Mouse (Mus musculus) hindbrain, embryonic 14.5 days (tissue): Measurements from ENCODE around the gene Ppan. TPM values are rescaled to one million over a fixed set of nuclear protein-coding genes. Genes with fewer than 3 reads are reported as not detected.
A peak's percentile ranks its signal among the peaks of the same experiment; 100 is the strongest.

Experiments used
- ATAC-seq: fragments of 200-750 bp; cut with Nextera tagmentation; 2 replicates; pipeline ENCODE4 v1.8.0; 2017; ENCODE audit warnings: moderate number of reproducible peaks, mild to moderate bottlenecking, moderate TSS enrichment, moderate library complexity; ENCODE audit not compliant: low FRiP score
- DNase-seq: peaks from one replicate; pipeline ENCODE4 v3.0.0-alpha.2; 2015; ENCODE audit warnings: low spot score
- H3K27ac ChIP-seq: fragments of 300-500 bp; sonication (generic); 2 replicates; pipeline ENCODE4 v1.5.1; 2014; ENCODE audit warnings: mild to moderate bottlenecking, moderate library complexity
- H3K27me3 ChIP-seq: fragments of 300-500 bp; sonication (generic); 2 replicates; pipeline ENCODE4 v1.6.1; 2014; ENCODE audit warnings: mild to moderate bottlenecking, low read length, mixed read lengths; ENCODE audit not compliant: control insufficient read depth, insufficient read depth
- H3K36me3 ChIP-seq: fragments of 300-500 bp; sonication (generic); replicated peaks from 2 replicates; pipeline ENCODE4 v1.6.1; 2014; ENCODE audit not compliant: control insufficient read depth, insufficient read depth
- H3K4me1 ChIP-seq: fragments of 300-500 bp; sonication (generic); replicated peaks from 2 replicates; pipeline ENCODE4 v1.6.1; 2014; ENCODE audit warnings: antibody characterized with exemption, low read length, mixed read lengths; ENCODE audit not compliant: control insufficient read depth, insufficient read depth
- H3K4me2 ChIP-seq: fragments of 300-500 bp; sonication (generic); replicated peaks from 2 replicates; pipeline ENCODE4 v1.6.1; 2014; ENCODE audit warnings: mild to moderate bottlenecking, moderate library complexity
- H3K4me3 ChIP-seq: fragments of 300-500 bp; sonication (generic); replicated peaks from 2 replicates; pipeline ENCODE4 v1.5.1; 2014; ENCODE audit warnings: mild to moderate bottlenecking, low read length
- H3K9ac ChIP-seq: fragments of 300-500 bp; sonication (generic); 2 replicates; pipeline ENCODE4 v1.6.1; 2014
- H3K9me3 ChIP-seq: fragments of 300-500 bp; sonication (generic); 2 replicates; pipeline ENCODE4 v1.6.1; 2016; ENCODE audit warnings: low read length; ENCODE audit not compliant: control insufficient read depth
- WGBS: fragments of 180-500 bp; shearing (Covaris S2); extraction: QIAGEN DNeasy Blood & Tissue Kit; methylation state at CpG from one replicate; pipeline ENCODE4 v1.1.7; 2014; 5-methylcytosine and 5-hydroxymethylcytosine counted together
- polyA plus RNA-seq: library from polyadenylated mRNA; unstranded; fragments of >200 nt; fragmentation: Nextera tagmentation; extraction: Ambion mirVana; gene quantifications from 2 replicates; pipeline ENCODE4 v1.2.1, GENCODE M21; 2014

The Ppan gene
- polyA plus RNA-seq, 1 experiment from 2014 or later, result 39.5 TPM

DNA sequence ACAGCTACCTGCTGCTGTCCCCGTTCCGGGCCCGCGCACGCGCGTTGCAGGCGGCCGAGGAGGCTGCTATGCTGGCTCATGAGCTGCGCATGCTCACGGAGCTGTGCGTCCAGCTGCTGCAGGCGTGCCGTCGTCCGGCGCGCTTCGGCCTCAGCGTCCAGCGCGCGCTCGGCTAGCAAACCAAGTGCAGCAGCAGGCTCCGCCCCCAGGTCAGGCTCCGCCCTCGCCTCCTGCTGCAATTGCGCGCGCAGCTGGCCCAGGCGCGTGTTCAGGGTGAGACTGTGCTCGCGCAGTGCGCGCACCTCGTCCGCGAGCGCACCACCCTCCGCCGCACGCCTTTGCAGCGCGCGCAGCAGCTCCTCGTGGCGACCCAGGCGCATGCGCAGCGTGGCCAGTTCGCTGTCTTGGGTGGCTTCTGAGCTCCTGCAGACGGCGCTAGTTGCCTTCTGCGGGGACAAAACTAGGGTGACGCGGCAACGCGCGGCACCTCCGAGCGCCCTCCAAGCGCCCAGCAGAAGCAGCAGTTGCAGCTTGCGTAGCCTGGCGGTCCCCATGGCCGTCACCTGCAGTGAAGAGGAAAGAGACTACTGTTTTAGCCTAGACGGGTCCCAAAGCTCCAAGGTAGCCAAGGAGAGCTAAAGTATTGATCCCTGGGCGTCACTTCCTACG lies 9.8 kb upstream of the Ppan start:
- ATAC-seq, result peak; percentile 93
- Histone ChIP-seq H3K36me3 (no peaks in the 10 kb centered on the region), H3K9ac (peak overlapping the region; percentile 71), H3K4me2 (peak overlapping the region; percentile 66), H3K27me3 (no peaks in the 10 kb centered on the region), H3K4me3 (peak overlapping the region; percentile 34), H3K27ac (peak overlapping the region; percentile 92), H3K4me1 (no peaks in the 10 kb centered on the region), H3K9me3 (no peaks in the 10 kb centered on the region)
- WGBS, result under 1% methylated on average over 69 of the region's 69 CpGs
- peak; percentile 100 for DNase-seq

DNA sequence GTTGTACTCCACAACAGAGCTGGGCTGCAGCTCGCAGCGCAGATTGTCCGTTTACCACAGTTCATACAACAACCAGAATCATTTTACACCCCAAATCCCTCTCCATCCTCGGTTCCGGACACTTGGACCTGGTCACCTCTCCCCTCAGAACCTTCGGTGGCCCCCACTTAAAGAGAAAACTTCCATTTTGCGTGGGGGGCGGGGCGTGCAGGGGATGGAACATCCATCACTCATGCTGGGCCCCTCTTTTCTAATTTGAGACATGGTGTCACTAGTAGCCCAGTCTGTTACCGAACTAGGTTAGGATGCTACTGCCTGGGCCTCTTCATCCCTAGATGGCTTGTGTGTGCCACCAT lies 9.3 kb upstream of the Ppan start:
- Histone ChIP-seq H3K4me1 (no peaks in the 10 kb centered on the region), H3K36me3 (no peaks in the 10 kb centered on the region), H3K4me2 (peak overlapping the region; percentile 66), H3K9me3 (no peaks in the 10 kb centered on the region), H3K4me3 (peak overlapping the region; percentile 34), H3K27ac (peak overlapping the region; percentile 92), H3K9ac (peak overlapping the region; percentile 71), H3K27me3 (no peaks in the 10 kb centered on the region)
- 26% methylated on average over 10 of the region's 10 CpGs for WGBS
- DNase-seq (no peak), ATAC-seq (peak; percentile 13)

DNA sequence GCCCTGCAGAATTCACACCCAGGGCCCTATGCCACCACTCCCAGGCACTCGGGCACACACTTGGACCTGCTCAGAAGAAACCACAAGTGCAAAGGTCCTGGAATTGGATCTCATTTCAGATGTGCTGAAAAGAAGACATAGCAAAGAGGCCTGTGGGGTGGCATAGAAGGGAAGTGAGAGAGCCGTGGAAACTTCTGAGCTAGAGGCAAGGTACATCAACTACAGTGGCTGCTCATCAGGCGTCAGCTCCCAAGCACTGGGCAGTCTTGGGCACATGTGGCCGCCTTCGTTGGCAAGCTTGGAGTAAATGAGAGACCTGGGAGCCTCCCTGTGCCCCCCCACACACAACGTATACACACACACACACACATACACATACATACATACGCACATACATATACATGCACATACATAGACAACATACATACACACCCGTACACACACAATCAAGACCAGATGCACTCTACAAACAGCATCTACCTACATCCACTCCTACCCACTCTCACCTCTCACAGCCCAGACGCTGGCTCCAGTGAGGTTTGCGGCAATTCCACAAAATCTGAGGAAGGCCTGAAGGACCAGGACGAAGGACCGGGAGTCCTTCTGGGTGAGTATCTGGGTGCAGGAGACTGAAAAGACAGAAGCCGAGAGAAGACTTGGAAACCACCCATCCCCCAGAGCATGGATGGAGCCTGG lies 8.7 kb upstream of the Ppan start, which contains the start of gene Angptl6:
Gene Angptl6 (minus strand): TSS at position 631 of the 696 bp plus-strand sequence.
- ATAC-seq (no peak), DNase-seq (no peak)
- no peaks in the 10 kb centered on the region for H3K27me3 ChIP-seq
- no peaks in the 10 kb centered on the region for H3K9me3 ChIP-seq
- peak within 1 kb of the TSS; percentile 71 for H3K9ac ChIP-seq
- H3K4me1 ChIP-seq, result no peaks in the 10 kb centered on the region
- 93% methylated on average over 13 of the region's 13 CpGs for WGBS
- H3K36me3 ChIP-seq, result no peaks in the 10 kb centered on the region
- peak within 1 kb of the TSS; percentile 66 for H3K4me2 ChIP-seq
- H3K27ac ChIP-seq, result peak within 1 kb of the TSS; percentile 92
- H3K4me3 ChIP-seq, result peak within 1 kb of the TSS; percentile 34

DNA sequence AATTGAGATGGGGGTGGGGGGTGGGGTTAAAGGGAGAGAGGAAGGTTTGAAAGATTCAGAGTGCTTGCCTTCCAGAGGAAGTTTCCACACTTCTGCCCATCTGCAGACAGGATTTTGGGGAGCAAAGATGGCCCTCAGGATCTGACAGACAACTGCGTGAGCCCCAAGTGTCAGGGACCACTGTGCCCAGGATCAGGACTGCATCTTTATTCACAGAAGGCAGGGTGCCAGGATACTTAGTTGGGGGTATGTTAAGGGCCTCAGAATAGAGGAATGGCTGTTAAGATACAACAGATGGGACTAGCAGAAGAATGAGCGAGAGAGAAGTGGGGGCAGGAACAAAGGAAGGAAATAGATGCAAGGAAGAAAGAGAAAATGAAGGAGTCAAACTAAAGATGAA lies 1.4 kb upstream of the Ppan start:
- H3K4me3 ChIP-seq, result no peak overlapping the region
- ATAC-seq (no peak), DNase-seq (no peak)
- no peaks in the 10 kb centered on the region for H3K27me3 ChIP-seq
- no peak overlapping the region for H3K4me2 ChIP-seq
- H3K27ac ChIP-seq, result no peak overlapping the region
- no peak overlapping the region for H3K9ac ChIP-seq
- WGBS, result 100% methylated on average over 2 of the region's 2 CpGs
- H3K9me3 ChIP-seq, result no peaks in the 10 kb centered on the region
- H3K4me1 ChIP-seq, result peaks cover 17% of the 10 kb centered on the region
- H3K36me3 ChIP-seq, result peaks cover 25% of the 10 kb centered on the region

DNA sequence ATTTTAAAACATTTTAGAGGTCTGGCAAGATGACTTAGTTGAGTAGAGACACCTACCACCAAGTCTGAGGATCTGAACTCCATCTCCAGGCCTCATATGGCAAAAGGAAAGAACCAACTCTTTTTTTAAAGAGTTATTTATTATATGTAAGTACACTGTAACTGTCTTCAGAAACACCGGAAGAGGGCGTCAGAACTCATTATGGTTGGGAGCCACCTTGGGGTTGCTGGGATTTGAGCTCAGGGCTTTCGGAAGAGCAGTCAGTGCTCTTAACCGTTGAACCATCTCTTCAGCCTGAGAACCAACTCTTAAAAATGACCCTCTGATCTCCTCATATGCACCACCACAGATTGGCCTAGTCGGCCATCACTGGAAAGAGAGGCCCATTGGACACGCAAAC lies 784 bp upstream of the Ppan start:
- Histone ChIP-seq H3K4me2 (peak overlapping the region; percentile 93), H3K4me1 (peaks cover 17% of the 10 kb centered on the region), H3K9me3 (no peaks in the 10 kb centered on the region), H3K27ac (peak overlapping the region; percentile 97), H3K36me3 (peaks cover 31% of the 10 kb centered on the region), H3K9ac (no peak overlapping the region), H3K27me3 (no peaks in the 10 kb centered on the region), H3K4me3 (peak overlapping the region; percentile 80; the same call in 1 of the 2 replicates)
- 93% methylated on average over 6 of the region's 6 CpGs for WGBS
- ATAC-seq (no peak), DNase-seq (no peak)

DNA sequence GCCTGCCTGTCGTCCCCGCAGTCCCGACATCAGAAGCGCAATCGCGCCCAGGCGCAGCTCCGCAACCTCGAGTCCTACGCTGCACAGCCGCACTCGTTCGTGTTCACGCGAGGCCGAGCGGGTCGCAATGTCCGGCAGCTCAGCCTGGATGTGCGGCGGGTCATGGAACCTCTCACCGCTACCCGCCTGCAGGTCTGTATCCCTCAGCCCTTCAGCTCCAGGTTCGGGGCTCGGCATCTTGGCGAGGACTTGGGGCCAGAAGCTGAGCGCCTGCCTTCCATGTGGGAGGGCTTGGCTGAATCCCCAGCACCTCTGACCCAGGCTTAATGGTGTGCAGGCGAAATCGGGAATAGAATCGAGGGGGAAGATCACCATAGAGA lies 401 bp downstream of the Ppan start:
- H3K9me3 ChIP-seq, result no peaks in the 10 kb centered on the region
- ATAC-seq (peak; percentile 61), DNase-seq (no peak)
- H3K4me3 ChIP-seq, result peak overlapping the region; percentile 80
- WGBS, result under 1% methylated on average over 30 of the region's 30 CpGs
- H3K27me3 ChIP-seq, result no peaks in the 10 kb centered on the region
- peak overlapping the region; percentile 83 for H3K9ac ChIP-seq
- peaks cover 43% of the 10 kb centered on the region for H3K36me3 ChIP-seq
- H3K4me2 ChIP-seq, result peak overlapping the region; percentile 93
- H3K27ac ChIP-seq, result peak overlapping the region; percentile 97
- peaks cover 17% of the 10 kb centered on the region for H3K4me1 ChIP-seq

DNA sequence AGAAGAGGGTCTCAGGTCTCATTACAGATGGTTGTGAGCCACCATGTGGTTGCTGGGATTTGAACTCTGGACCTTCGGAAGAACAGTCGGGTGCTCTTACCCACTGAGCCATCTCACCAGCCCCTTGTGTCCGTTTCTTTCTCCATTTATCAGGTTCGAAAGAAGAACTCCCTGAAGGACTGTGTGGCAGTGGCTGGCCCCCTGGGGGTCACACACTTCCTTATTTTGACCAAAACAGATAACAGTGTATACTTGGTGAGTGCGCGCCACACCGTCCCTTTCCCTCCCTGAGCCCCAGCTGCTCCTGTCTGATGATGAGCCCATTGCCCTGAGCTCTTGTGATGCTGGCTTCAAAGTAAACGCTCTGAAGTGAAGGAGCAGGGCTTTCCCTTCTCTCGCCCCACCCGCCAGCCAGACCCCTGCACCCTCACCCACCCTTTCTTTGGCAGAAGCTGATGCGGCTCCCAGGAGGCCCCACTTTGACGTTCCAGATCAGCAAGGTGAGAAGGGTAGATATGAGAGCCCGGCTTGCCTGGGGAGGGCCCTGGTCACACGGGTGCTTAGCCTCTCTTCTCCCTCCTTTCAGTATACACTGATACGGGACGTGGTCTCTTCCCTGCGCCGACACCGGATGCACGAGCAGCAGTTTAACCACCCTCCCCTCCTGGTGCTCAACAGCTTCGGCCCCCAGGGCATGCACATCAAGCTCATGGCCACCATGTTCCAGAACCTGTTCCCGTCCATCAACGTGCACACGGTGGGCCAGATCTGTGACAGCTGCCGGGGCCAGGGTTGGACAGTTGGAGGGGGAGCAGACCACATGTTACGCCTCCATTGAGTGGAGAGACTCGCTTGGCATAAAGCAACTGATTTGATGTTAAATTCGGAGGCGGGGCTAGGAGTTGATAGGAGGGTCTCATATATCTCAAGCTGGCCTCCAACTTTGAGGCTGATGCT lies 1.5 kb downstream of the Ppan start:
- Histone ChIP-seq H3K9me3 (no peaks in the 10 kb centered on the region), H3K27ac (no peak overlapping the region), H3K4me2 (peak overlapping the region; percentile 93), H3K4me1 (peaks cover 17% of the 10 kb centered on the region), H3K9ac (no peak overlapping the region), H3K36me3 (peaks cover 54% of the 10 kb centered on the region), H3K4me3 (peak overlapping the region; percentile 80; the same call in 1 of the 2 replicates), H3K27me3 (no peaks in the 10 kb centered on the region)
- 88% methylated on average over 29 of the region's 29 CpGs for WGBS
- no peak for ATAC-seq
- DNase-seq, result no peak

DNA sequence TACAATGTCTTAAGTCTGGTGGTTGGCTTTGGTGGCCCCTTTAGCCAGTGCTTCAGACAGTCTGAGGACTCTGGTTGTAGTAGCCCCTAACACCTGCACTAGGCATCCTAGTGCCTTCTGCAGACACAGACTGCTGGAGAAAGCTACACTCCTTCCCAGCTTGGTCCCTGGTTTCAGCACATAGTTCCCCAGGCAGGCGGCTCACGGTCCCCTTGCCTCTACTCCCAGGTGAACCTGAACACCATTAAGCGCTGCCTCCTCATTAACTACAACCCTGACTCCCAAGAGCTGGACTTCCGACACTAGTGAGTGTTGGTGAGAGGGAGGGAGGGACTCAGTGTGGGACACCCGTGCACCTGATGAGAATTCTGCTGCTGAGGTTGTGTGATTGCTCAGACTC lies 2.4 kb downstream of the Ppan start:
- H3K36me3 ChIP-seq, result peaks cover 63% of the 10 kb centered on the region
- WGBS, result 96% methylated on average over 5 of the region's 5 CpGs
- H3K4me2 ChIP-seq, result no peak overlapping the region
- H3K4me1 ChIP-seq, result peaks cover 17% of the 10 kb centered on the region
- no peaks in the 10 kb centered on the region for H3K27me3 ChIP-seq
- H3K9me3 ChIP-seq, result no peaks in the 10 kb centered on the region
- DNase-seq, result no peak
- no peak overlapping the region for H3K27ac ChIP-seq
- H3K4me3 ChIP-seq, result no peak overlapping the region
- no peak for ATAC-seq
- H3K9ac ChIP-seq, result no peak overlapping the region
